Mouse (Mus musculus): ENCODE measurements around the gene Epha2.

DNA sequence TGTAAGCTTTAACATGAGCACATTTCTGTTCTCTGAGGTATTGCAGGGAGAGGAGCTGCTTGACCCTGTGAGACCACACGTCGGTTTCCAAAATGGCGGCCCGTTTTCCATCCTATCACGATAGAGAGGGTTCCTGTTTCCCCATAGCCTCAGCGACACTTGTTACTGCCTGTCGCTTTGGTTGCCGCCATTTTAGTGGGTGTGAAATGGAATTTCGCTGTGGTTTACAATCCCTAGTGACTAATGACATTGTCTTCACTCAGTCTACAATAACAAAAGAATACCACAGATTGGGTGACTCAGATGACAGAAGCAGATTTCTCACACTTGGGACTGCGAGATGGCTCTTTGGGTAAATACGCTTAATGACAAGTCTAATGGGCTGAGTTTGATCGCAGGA, 44.2 kb downstream of the Epha2 start:
- no peak for TF ChIP-seq POLR2A (IDR thresholded peaks at IDR 0.05; ENCODE audit: low read depth, low read length)
- no peak for TF ChIP-seq CTCF (IDR thresholded peaks at IDR 0.05; ENCODE audit: extremely low read depth, insufficient read length, insufficient replicate concordance, low read depth, low read length)

Data from small intestine, adult 2 months (tissue).